Mouse (Mus musculus): ENCODE measurements around the gene Dclk3. TPM values are rescaled to one million over a fixed set of nuclear protein-coding genes. Genes with fewer than 3 reads are reported as not detected.

Dclk3 gene
- total RNA-seq (2021): 10 to 100 TPM; 50.4 to 64.6 TPM
- long read RNA-seq, experiment 1, transcript Dclk3-201 (5 exons, 3,005 nt): major isoform, 68 of 76 reads
- long read RNA-seq, experiment 1, partial matches to known transcripts: 4 of 76 reads
- long read RNA-seq, experiment 1, other reads (novel, unspliced or antisense): 4 of 76 reads
- long read RNA-seq, experiment 2, transcript Dclk3-201 (5 exons, 3,005 nt): major isoform, 77 of 87 reads
- long read RNA-seq, experiment 2, partial matches to known transcripts: 9 of 87 reads
- long read RNA-seq, experiment 2, other reads (novel, unspliced or antisense): 1 of 87 reads

DNA sequence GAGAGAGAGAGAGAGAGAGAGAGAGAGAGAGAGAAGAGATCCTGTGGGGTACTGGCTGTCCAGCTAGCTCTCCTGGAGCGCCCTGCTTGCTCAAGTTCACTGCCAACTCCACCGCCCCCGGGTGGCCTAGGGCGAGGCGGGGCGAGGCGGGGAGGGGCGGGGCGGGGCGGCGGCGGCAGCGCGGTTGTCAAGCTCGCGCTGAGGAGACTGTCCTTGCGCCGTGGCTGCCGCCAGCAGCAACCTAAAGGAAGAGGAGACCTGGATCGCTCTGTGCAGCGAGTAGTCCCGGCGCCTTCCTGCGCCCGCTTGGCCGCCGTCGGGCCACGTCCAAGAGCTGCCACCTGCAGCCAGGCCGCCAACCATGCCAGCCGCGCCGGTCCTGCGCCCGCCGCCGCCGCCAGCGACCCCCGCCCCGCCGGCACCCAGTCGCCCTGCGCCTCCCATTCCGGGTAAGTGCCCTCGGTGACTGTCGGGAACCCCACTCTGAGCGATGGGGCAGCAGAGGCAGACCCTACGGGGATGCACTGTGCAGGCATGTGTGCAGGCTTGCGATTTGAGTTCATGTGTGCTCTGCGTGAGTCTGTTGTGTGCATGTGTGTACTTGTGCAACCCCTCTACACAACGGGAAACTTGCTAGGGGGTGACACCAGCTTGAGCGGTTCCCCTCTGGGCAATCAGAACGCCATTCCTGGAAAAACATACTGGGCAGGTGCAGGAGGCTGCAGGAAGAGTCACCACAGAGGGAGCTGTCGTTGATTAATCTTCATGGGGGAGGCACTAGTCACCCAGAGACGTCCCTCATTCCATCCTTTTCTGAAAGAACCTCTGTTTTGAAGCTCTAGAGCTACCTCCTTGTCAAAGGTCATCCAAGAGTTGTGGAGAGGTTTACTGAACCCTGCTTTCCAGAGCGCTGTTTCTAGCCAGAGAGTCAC, at the start of gene Dclk3:
Gene Dclk3 (plus strand): TSS at position 178 of the 932 bp plus-strand sequence.
- intact Hi-C loops (cut with DNase I): no loop called here
- DNase-seq (ENCODE audit: low spot score in 2 of 2): peak in 1 of 2 experiments; percentile 44

DNA sequence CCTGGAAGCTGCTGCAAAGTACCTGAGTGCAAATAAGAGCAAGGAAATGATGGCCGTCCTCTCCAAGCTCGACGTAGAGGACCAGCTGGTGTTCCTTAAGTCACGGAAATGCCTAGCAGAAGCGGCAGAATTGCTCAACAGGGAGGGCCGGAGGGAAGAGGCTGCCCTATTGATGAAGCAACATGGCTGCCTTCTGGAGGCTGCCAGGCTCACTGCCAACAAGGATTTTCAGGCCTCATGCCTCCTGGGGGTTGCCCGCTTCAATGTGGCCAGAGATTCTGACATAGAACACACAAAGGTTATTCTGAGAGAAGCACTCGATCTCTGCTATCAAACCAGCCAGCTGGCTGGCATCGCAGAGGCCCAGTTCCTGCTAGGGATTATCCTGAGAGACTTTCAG, 48.9 kb upstream of the Dclk3 start:
- intact Hi-C loops (cut with DNase I): no loop called here
- no peak for DNase-seq (ENCODE audit: low spot score in 2 of 2)

- intact Hi-C loops (cut with DNase I): no loop called here
- DNase-seq (ENCODE audit: low spot score in 2 of 2): no peak
These were observed 47.8 kb upstream of the Dclk3 start for GRCm38 (mm10) chr9:111391036-111391435.

- intact Hi-C loops (cut with DNase I): no loop called here
- no peak for DNase-seq (ENCODE audit: low spot score in 2 of 2)
These were observed 46.9 kb upstream of the Dclk3 start for GRCm38 (mm10) chr9:111391926-111392442.

GRCm38 (mm10) chr9:111395265-111395664, 43.6 kb upstream of the Dclk3 start:
- intact Hi-C loops (cut with DNase I): no loop called here
- DNase-seq (ENCODE audit: low spot score in 2 of 2): no peak

- intact Hi-C loops (cut with DNase I): no loop called here
- DNase-seq (ENCODE audit: low spot score in 2 of 2): no peak
These were observed 40.8 kb upstream of the Dclk3 start for GRCm38 (mm10) chr9:111398059-111398458.

DNA sequence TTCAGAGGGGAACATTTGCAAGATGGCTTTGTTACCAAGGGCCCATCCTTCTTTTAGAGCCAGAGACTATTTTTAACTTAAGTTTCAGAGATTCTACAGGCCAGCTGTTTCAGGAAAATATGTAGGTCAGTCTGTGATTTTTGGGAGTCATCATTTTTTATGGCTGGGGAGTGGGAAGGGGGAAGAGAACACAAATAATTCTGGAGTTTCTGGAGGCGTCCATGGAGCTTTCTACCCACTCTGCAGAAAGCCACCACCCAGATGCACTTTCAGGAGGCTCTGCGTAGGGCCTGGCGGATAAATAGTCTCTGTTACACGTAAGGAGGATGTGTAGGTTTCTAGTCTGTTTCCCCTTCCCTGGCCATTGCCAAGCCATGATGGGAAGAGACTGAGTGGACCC, 38.8 kb upstream of the Dclk3 start:
- intact Hi-C loops (cut with DNase I): no loop called here
- DNase-seq (ENCODE audit: low spot score in 2 of 2): no peak

DNA sequence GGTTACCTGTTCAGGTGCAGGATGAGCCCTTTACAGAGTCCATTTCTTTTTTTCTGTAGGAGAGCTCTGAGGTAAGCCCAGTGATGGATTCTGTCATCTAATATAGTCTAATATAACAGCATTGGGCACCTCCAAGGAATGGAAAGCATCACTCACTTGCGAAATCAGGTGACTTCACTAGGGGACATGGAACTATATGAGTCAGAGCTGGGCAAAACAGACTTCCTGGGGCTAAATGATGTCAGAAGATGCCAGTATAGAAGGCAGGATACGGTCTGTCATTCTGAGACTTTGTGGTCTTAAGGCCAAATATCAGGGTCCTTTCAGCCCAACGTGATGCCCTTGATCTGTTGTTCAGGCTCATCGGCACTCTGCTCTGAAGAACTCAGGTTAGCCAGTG, 35.7 kb upstream of the Dclk3 start:
- no peak for DNase-seq (ENCODE audit: low spot score in 2 of 2)
- intact Hi-C loops (cut with DNase I): no loop called here

- intact Hi-C loops (cut with DNase I): no loop called here
- DNase-seq (ENCODE audit: low spot score in 2 of 2): no peak
These were observed 34.4 kb upstream of the Dclk3 start for GRCm38 (mm10) chr9:111404346-111405079.

- DNase-seq (ENCODE audit: low spot score in 2 of 2): no peak
- intact Hi-C loops (cut with DNase I): no loop called here
These were observed 33.8 kb upstream of the Dclk3 start for GRCm38 (mm10) chr9:111405080-111405428.

DNA sequence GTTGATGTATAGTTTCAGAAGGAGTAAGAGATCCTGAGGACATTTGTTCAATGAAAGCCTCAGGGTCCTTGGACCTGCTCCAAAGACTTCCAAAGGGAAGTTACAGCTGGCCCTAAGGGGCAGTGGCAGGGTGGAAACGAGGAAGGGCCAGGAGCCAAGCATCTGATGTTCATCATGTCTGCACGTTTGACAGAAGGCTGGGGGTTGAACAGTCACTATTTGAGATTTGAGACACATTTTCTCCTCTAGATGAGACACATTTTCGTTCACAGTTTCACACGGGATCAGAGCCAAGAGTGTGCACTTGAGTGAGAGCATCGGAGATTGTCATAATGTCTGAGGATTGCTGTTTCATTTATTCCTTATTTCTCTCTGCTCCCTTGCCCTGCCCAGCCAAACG, 30.9 kb upstream of the Dclk3 start:
- intact Hi-C loops (cut with DNase I): no loop called here
- peak; percentile 61 to 65 for DNase-seq (ENCODE audit: low spot score in 2 of 2)

DNA sequence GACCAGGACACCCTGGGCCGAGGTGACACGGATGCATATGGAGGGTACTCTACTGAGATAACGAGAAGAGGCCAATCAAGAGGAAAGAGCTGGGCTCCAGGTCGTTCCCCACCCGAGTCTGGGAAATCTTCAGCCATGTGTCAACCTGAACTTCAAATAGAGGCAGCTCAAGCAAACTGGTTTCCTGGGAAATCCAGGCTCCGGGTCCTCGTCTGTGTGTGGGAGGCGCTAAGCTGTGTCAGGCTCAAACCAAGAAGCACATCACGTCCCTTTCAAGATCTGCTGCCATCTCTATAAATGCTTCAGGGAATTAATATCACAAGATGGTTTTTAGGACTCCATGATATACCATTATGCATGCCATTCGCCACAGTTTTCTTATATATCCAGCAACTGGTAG, 30.5 kb upstream of the Dclk3 start:
- intact Hi-C loops (cut with DNase I): no loop called here

DNA sequence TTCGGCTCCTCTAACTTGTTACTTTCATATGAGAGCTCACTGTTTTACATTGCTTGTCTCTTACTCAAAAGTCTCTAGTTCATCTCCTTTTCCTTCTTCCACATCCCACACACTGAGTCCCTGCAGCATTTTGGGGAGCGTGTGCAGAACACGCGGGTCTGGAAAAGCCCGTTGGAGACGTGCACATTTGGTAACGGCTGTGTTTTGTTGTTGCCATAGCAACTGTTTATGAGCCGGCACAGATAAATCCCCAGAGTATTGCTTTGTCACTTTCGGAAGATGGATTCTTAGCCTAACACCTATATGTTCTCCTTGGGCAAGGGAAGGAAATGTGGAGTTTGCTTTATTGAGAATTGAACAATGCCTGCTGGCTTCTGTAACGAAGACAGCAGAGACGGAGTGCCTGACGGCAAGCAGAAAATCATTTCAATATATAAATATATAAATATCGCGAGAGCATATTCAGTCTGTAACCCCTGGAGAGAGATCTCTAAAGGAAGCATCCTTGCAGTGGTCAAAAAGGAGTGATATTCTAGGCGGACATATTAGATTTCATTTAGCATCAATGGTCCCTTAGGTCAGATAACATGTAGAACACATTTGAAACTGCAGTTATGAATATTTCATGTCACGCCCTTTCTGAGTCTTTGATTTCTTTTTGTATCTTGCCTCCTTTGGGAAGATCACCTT, 26.3 kb upstream of the Dclk3 start:
- intact Hi-C loops (cut with DNase I): no loop called here
- peak; percentile 76 to 91 for DNase-seq (ENCODE audit: low spot score in 2 of 2)

More for the DNA sequence above, 30.5 kb upstream of the Dclk3 start:
- peak; percentile 66 to 84 for DNase-seq (ENCODE audit: low spot score in 2 of 2)

GRCm38 (mm10) chr9:111421862-111422261, 17.0 kb upstream of the Dclk3 start:
- intact Hi-C loops (cut with DNase I): no loop called here

GRCm38 (mm10) chr9:111422567-111422966, 16.3 kb upstream of the Dclk3 start:
- DNase-seq (ENCODE audit: low spot score in 2 of 2): no peak
- intact Hi-C loops (cut with DNase I): no loop called here

More at GRCm38 (mm10) chr9:111421862-111422261, 17.0 kb upstream of the Dclk3 start:
- peak in 1 of 2 experiments; percentile 58 for DNase-seq (ENCODE audit: low spot score in 2 of 2)

- no peak for DNase-seq (ENCODE audit: low spot score in 2 of 2)
- intact Hi-C loops (cut with DNase I): no loop called here
These were observed 13.8 kb upstream of the Dclk3 start for GRCm38 (mm10) chr9:111425113-111425512.

DNA sequence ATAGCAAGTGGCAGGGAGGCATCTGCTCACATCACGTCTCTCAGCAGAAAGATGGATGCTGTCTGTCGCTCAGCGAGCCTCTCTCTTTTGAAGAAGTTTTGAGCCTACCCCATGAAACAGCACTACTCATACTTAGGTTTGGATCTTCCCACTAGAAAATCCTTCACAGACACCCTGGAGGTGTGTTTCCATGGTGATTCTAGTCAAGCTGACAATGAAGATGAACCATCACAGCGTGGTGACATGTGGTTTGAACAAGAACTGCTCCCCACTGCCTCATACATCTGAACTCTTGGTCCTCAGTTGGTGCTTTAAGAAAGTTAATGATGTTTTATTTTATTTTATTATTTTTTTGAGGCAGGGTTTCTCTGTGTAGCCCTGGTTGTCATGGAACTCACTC, 12.9 kb upstream of the Dclk3 start:
- intact Hi-C loops (cut with DNase I): no loop called here
- peak in 1 of 2 experiments; percentile 53 for DNase-seq (ENCODE audit: low spot score in 2 of 2)

DNA sequence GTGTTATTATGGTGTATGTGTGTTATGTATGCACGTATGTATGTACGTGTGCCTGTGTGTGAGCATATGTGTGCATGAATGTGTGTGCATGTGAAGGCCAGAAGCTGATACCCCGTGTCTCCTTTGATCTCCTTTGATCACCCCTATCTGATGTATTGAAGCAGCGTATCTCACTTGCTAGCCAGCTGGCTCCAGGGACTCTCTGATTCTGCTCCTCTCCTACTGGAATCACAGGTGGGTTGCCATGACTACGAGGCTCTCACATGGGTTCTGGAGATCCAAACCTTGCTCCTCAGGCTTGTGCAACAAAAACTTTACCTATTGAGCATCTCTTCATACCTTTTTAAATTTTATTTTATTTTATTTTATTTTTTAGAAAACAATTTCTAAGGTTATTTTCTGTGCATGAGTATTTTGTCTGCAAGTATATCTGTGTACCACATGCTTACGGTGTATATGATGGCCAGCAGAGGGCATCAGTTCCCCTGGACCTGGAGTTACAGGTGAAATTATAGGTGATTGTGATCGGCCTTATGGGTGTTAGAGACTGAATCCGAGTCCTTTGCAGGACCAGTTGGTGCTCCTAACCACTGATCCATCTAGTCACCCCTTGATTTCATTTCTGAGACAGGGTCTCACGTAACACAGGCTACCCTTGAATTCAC, 10.9 kb upstream of the Dclk3 start:
- DNase-seq (ENCODE audit: low spot score in 2 of 2): no peak
- intact Hi-C loops (cut with DNase I): no loop called here

Data from left cerebral cortex, postnatal 14 days (tissue).